Mouse (Mus musculus) hindbrain, embryonic 11.5 days (tissue): ENCODE measurements around the gene Gm10142. TPM values are rescaled to one million over a fixed set of nuclear protein-coding genes. Genes with fewer than 3 reads are reported as not detected.

Experiments used
- ATAC-seq: fragments of 200-750 bp; cut with Nextera tagmentation; 2 replicates; pipeline ENCODE4 v1.8.0; 2017; ENCODE audit warnings: mild to moderate bottlenecking, moderate TSS enrichment, moderate library complexity; ENCODE audit not compliant: low FRiP score
- DNase-seq: peaks from one replicate; pipeline ENCODE4 v3.0.0-alpha.2; 2015; ENCODE audit warnings: low spot score
- H3K27ac ChIP-seq: fragments of 300-500 bp; sonication (generic); 2 replicates; pipeline ENCODE4 v1.5.1; 2014; ENCODE audit warnings: mild to moderate bottlenecking, low read depth, low read length
- H3K27me3 ChIP-seq: fragments of 300-500 bp; sonication (generic); 2 replicates; pipeline ENCODE4 v1.6.1; 2014; ENCODE audit warnings: mild to moderate bottlenecking, low read length, moderate library complexity, mixed read lengths; ENCODE audit not compliant: control insufficient read depth, insufficient read depth
- H3K36me3 ChIP-seq: fragments of 300-500 bp; sonication (generic); 2 replicates; pipeline ENCODE4 v1.6.1; 2014; ENCODE audit warnings: mild to moderate bottlenecking, low read length, moderate library complexity, mixed read lengths; ENCODE audit not compliant: control insufficient read depth, insufficient read depth
- H3K4me1 ChIP-seq: fragments of 300-500 bp; sonication (generic); replicated peaks from 2 replicates; pipeline ENCODE4 v1.6.1; 2014; ENCODE audit warnings: low read length, mixed read lengths; ENCODE audit not compliant: control insufficient read depth, insufficient read depth
- H3K4me2 ChIP-seq: fragments of 300-500 bp; sonication (generic); replicated peaks from 2 replicates; pipeline ENCODE4 v1.6.1; 2014; ENCODE audit warnings: mild to moderate bottlenecking, low read depth, low read length
- H3K4me3 ChIP-seq: fragments of 300-500 bp; sonication (generic); 2 replicates; pipeline ENCODE4 v1.5.1; 2014; ENCODE audit warnings: low read depth, low read length
- H3K9ac ChIP-seq: fragments of 300-500 bp; sonication (generic); 2 replicates; pipeline ENCODE4 v1.6.1; 2014; ENCODE audit warnings: low read depth, low read length
- H3K9me3 ChIP-seq: fragments of 300-500 bp; sonication (generic); 2 replicates; pipeline ENCODE4 v1.6.1; 2016; ENCODE audit warnings: low read length; ENCODE audit not compliant: control insufficient read depth
- WGBS: fragments of 180-500 bp; shearing (Covaris S2); extraction: QIAGEN DNeasy Blood & Tissue Kit; methylation state at CpG from one replicate; pipeline ENCODE4 v1.1.7; 2014; 5-methylcytosine and 5-hydroxymethylcytosine counted together
- polyA plus RNA-seq: library from polyadenylated mRNA; unstranded; fragments of >200 nt; fragmentation: Nextera tagmentation; extraction: Ambion mirVana; gene quantifications from 2 replicates; pipeline ENCODE4 v1.2.1, GENCODE M21; 2014

The Gm10142 gene
- not detected in 2 replicates for polyA plus RNA-seq

DNA sequence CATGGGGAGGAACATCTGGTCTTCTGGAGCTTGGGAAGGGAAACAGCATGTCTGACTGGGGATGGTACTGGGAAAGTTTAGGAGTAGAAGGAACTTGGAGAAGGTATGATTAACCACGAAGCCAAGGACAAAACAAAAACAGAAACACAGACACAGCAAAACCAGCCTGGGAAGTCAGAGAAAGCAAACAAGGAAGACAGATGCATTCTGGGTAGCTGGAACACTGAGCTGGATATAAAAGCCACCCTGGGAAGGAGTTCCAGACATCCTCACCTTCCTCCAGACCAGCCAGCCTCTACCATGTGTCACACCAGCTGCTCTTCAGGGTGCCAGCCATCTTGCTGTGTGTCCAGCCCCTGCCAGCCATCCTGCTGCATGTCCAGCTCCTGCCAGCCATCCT, at the start of gene Gm10142:
Gene Gm10142 (plus strand): TSS at position 301 of the 400 bp plus-strand sequence.
- no peak within 1 kb of the TSS for H3K9ac ChIP-seq
- no peak for ATAC-seq
- no peak within 1 kb of the TSS for H3K4me2 ChIP-seq
- DNase-seq = no peak
- no peaks in the 10 kb centered on the region for H3K36me3 ChIP-seq
- H3K27ac ChIP-seq = no peak within 1 kb of the TSS
- no peaks in the 10 kb centered on the region for H3K4me1 ChIP-seq
- no peaks in the 10 kb centered on the region for H3K9me3 ChIP-seq
- H3K4me3 ChIP-seq = no peak within 1 kb of the TSS
- WGBS = 88% methylated on average over 1 of the region's 1 CpGs
- no peaks in the 10 kb centered on the region for H3K27me3 ChIP-seq

GRCm38 (mm10) chr10:77666342-77666741, 49.3 kb upstream of the Gm10142 start:
- H3K4me3 ChIP-seq = no peak overlapping the region
- no peak overlapping the region for H3K4me2 ChIP-seq
- H3K9ac ChIP-seq = no peak overlapping the region
- 85% methylated on average over 8 of the region's 8 CpGs for WGBS
- H3K4me1 ChIP-seq = no peaks in the 10 kb centered on the region
- no peaks in the 10 kb centered on the region for H3K9me3 ChIP-seq
- DNase-seq (no peak), ATAC-seq (no peak)
- no peaks in the 10 kb centered on the region; the same call in 1 of the 2 replicates for H3K27me3 ChIP-seq
- no peaks in the 10 kb centered on the region for H3K36me3 ChIP-seq
- no peak overlapping the region for H3K27ac ChIP-seq

GRCm38 (mm10) chr10:77667402-77667801, 48.2 kb upstream of the Gm10142 start:
- DNase-seq = no peak
- H3K4me2 ChIP-seq = no peak overlapping the region
- no peaks in the 10 kb centered on the region for H3K36me3 ChIP-seq
- H3K27ac ChIP-seq = no peak overlapping the region
- no peaks in the 10 kb centered on the region for H3K4me1 ChIP-seq
- H3K27me3 ChIP-seq = no peaks in the 10 kb centered on the region; the same call in 1 of the 2 replicates
- no peaks in the 10 kb centered on the region for H3K9me3 ChIP-seq
- no peak for ATAC-seq
- no peak overlapping the region for H3K9ac ChIP-seq
- 92% methylated on average over 4 of the region's 4 CpGs for WGBS
- no peak overlapping the region for H3K4me3 ChIP-seq

DNA sequence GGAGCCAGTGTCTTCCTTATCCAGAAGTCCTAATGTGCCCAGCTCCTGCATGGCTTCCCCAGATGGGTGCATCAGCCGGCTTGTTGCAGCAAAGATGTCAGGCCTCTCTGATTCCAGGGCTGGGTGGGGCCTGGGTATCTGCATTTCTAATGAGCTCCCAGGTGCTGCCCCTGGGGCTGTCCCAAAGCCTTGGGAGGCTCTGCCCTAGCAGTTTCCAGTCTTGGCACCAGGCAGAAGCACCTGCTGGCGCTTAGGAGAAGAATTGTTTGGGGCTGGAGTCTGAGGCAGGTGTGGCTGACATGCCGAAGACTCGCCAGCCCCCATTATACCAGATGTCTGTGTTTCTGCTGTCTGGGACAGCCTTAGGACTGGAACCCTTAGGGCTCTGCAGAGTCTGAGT, 44.9 kb upstream of the Gm10142 start:
- Histone ChIP-seq H3K9ac (no peak overlapping the region), H3K4me3 (no peak overlapping the region), H3K4me1 (no peaks in the 10 kb centered on the region), H3K9me3 (no peaks in the 10 kb centered on the region), H3K4me2 (no peak overlapping the region), H3K27me3 (no peaks in the 10 kb centered on the region; the same call in 1 of the 2 replicates), H3K27ac (no peak overlapping the region), H3K36me3 (no peaks in the 10 kb centered on the region)
- WGBS = 75% methylated on average over 4 of the region's 4 CpGs
- ATAC-seq = no peak
- DNase-seq = no peak

DNA sequence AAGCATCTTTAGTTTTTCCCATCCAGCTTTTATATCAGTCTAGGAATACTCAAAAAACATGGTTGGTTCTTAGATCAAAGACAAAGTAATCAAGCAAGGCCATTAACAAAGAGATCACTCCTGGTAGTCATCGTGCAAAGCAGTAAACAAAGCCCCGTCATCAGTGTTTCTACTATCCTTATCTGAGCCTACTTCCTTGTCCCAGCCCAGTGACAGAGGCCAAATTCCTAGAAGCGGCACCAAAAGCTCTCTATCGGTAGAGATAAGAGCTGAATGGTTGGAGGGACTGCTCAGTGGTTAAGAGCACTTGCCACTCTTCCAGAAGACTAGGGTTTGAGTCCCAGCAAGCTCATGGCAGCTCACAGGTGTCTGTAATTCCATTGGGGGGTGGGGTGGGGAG, 44.1 kb upstream of the Gm10142 start:
- no peaks in the 10 kb centered on the region; the same call in 1 of the 2 replicates for H3K27me3 ChIP-seq
- H3K4me2 ChIP-seq = no peak overlapping the region
- H3K4me1 ChIP-seq = no peaks in the 10 kb centered on the region
- DNase-seq = no peak
- H3K27ac ChIP-seq = no peak overlapping the region
- no peak overlapping the region for H3K4me3 ChIP-seq
- no peak for ATAC-seq
- H3K36me3 ChIP-seq = no peaks in the 10 kb centered on the region
- H3K9me3 ChIP-seq = no peaks in the 10 kb centered on the region
- WGBS = 82% methylated on average over 4 of the region's 4 CpGs
- H3K9ac ChIP-seq = no peak overlapping the region

GRCm38 (mm10) chr10:77673765-77674164, 41.8 kb upstream of the Gm10142 start:
- Histone ChIP-seq H3K36me3 (no peaks in the 10 kb centered on the region), H3K27ac (no peak overlapping the region), H3K4me1 (no peaks in the 10 kb centered on the region; the same call in 1 of the 2 replicates), H3K4me2 (no peak overlapping the region), H3K9ac (no peak overlapping the region), H3K9me3 (no peaks in the 10 kb centered on the region), H3K27me3 (peaks cover 18% of the 10 kb centered on the region), H3K4me3 (no peak overlapping the region)
- ATAC-seq (no peak), DNase-seq (no peak)
- WGBS = 49% methylated on average over 13 of the region's 13 CpGs

DNA sequence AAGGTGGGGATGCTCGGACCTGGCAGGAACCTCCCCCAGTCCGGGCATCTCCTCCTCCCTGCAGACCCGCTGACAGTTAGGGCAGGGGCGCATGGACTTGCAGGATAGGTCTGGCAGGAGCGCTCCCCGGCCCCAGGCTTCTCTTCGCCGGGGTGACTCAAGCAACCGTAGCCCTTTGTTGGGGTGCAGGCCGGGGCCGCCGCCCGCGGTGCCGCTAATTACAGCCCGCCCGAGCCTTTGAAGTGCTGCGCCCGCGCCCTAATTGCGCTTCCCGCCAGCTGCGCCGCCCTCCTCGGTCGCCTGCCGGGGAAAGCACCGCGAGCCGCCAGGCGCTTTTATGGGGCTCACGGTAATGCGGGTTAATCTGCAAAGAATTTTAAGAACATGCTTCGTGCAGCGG, 38.0 kb upstream of the Gm10142 start:
- Histone ChIP-seq H3K4me3 (peak overlapping the region; percentile 28), H3K36me3 (no peaks in the 10 kb centered on the region), H3K9ac (no peak overlapping the region), H3K27me3 (peaks cover 20% of the 10 kb centered on the region), H3K27ac (no peak overlapping the region), H3K4me1 (no peaks in the 10 kb centered on the region; the same call in 1 of the 2 replicates), H3K9me3 (no peaks in the 10 kb centered on the region), H3K4me2 (peak overlapping the region; percentile 56)
- WGBS = 0% methylated on average over 35 of the region's 35 CpGs
- DNase-seq (peak; percentile 48), ATAC-seq (peak; percentile 17; the same call in 1 of the 2 replicates)

GRCm38 (mm10) chr10:77682994-77683393, 32.6 kb upstream of the Gm10142 start:
- H3K4me3 ChIP-seq = no peak overlapping the region
- H3K9ac ChIP-seq = no peak overlapping the region
- H3K36me3 ChIP-seq = no peaks in the 10 kb centered on the region
- H3K27me3 ChIP-seq = peaks cover 25% of the 10 kb centered on the region
- no peak overlapping the region for H3K4me2 ChIP-seq
- ATAC-seq (no peak), DNase-seq (no peak)
- no peak overlapping the region for H3K27ac ChIP-seq
- WGBS = 75% methylated on average over 7 of the region's 7 CpGs
- H3K4me1 ChIP-seq = no peaks in the 10 kb centered on the region
- H3K9me3 ChIP-seq = no peaks in the 10 kb centered on the region

DNA sequence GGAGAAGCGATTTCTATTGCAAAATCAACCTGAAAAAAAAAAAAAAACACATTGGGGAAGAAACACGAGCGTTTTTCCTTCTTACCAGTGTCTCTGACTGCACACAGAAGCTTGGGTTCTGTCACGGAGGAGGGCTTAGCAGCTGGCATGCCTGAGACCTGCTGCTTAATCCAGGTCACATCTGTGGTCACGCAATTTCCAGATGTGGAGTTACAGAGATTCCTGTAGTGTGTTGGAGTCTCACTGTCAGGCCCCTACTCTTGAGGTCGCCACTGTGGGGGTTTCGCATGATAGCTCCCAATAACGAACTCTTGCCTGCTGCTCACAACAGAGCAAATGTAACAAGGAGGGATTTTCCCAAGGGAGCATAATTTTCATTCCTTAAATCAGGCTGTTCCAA, 31.4 kb upstream of the Gm10142 start:
- Histone ChIP-seq H3K9ac (no peak overlapping the region), H3K27ac (no peak overlapping the region), H3K36me3 (no peaks in the 10 kb centered on the region), H3K4me2 (no peak overlapping the region), H3K27me3 (peaks cover 17% of the 10 kb centered on the region), H3K4me3 (no peak overlapping the region), H3K9me3 (no peaks in the 10 kb centered on the region), H3K4me1 (no peaks in the 10 kb centered on the region)
- DNase-seq (no peak), ATAC-seq (no peak)
- 44% methylated on average over 8 of the region's 8 CpGs for WGBS
